Mouse (Mus musculus) Patski (cell line): ENCODE data around the gene Lrp6. TPM values are rescaled to one million over a fixed set of nuclear protein-coding genes. Genes with fewer than 3 reads are reported as not detected.

Source experiments
- ATAC-seq: fragments of 100-300 bp; one replicate; pipeline ENCODE4 v1.8.0; 2021
- CTCF ChIA-PET: fragments of 350-600 bp; sonication (Branson Sonifier 250); formaldehyde crosslinking; loops from one replicate; lab custom pipeline; 2022; ENCODE audit warnings: inconsistent platforms; lab: Charles Lee
- POLR2A ChIA-PET: fragments of 350-600 bp; sonication (Branson Sonifier 250); formaldehyde crosslinking; loops from one replicate; lab custom pipeline; 2022; ENCODE audit warnings: antibody characterized with exemption, inconsistent platforms; lab: Charles Lee
- DNase-seq: peaks from one replicate; pipeline ENCODE4 v3.0.0-alpha.2; 2011; ENCODE audit warnings: low read depth, low spot score
- H3K27me3 ChIP-seq: fragments of 371-371 bp; one replicate; pipeline ENCODE4 v1.5.1; 2021
- CTCF ChIP-seq: fragments of 100-300 bp; IDR thresholded peaks from one replicate; pipeline ENCODE4 v1.5.1; 2021
- in situ Hi-C: fragments of 300-500 bp; cut with MboI; formaldehyde crosslinking; loops from 3 replicates; pipeline ENCODE4 v1.11.1; 2018; ENCODE audit warnings: low pct_unique_long_range_greater_than_20kb, mixed read lengths
- polyA plus RNA-seq: library from polyadenylated mRNA; unstranded; gene quantifications from one replicate; pipeline ENCODE4 v1.2.3, GENCODE M21; 2021

Lrp6 gene
- polyA plus RNA-seq, 1 experiment from 2014 or later, result 36.2 TPM

DNA sequence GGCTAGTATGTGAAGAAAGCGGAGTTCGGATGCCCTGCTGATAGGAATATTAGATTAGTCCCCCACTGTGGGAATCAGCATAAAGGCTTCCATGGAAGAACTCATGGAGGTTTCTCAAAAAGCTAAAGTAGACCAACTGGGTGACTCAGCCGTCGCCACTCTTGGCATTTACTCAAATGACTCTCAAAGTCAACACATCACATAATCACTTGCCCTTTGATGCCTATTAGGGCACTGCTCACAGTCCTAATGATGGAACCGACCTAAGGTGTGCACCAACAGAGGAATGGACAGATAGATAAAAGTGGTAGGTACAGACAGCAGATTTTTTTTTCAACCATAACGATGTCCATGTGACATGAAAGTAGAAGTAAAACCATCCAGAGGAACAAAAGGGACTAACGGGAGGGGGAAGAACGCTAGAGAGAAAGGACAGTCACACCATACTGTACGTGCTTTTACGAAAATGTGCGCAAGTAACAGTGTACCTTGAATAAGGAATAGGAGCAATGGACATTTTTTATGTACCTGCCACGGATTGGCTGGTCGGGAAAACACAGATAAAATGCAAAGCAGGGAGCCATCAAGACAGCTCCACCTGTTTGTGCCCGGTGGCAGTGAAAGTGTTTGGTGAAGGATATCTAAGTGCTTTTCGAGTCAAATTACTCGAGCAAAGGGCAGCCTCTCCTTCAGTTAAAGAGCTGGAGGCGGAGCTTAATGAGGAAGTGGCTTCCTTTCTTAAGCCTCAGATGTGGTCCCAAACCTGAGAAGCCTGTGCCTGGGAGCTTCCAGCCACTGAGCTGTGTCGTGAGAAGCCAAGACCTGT, 152.8 kb downstream of the Lrp6 start:
- POLR2A ChIA-PET, result no interaction called here
- in situ Hi-C loops, result no loop called here
- no peak for ATAC-seq

GRCm38 (mm10) chr6:134407226-134407625, 159.5 kb downstream of the Lrp6 start:
- DNase-seq, result peak; percentile 59
- no peak for TF ChIP-seq CTCF
- CTCF ChIA-PET, result interaction anchor here (1.7 kb wide), 1 partner anchor 10 kb away, joined by 4 read pairs; no protein-coding TSS in a partner anchor
- no peaks in the 10 kb centered on the region for H3K27me3 ChIP-seq
- POLR2A ChIA-PET, result interaction anchor here (1.5 kb wide), 1 partner anchor 14 kb away, joined by 3 read pairs; no protein-coding TSS in a partner anchor
- ATAC-seq, result peak; percentile 85
- in situ Hi-C loops, result no loop called here

More for the DNA sequence above, 152.8 kb downstream of the Lrp6 start:
- TF ChIP-seq CTCF, result no peak
- H3K27me3 ChIP-seq, result no peaks in the 10 kb centered on the region
- CTCF ChIA-PET, result interaction anchor here (1.7 kb wide), 1 partner anchor 10 kb away, joined by 3 read pairs; no protein-coding TSS in a partner anchor
- DNase-seq, result no peak

DNA sequence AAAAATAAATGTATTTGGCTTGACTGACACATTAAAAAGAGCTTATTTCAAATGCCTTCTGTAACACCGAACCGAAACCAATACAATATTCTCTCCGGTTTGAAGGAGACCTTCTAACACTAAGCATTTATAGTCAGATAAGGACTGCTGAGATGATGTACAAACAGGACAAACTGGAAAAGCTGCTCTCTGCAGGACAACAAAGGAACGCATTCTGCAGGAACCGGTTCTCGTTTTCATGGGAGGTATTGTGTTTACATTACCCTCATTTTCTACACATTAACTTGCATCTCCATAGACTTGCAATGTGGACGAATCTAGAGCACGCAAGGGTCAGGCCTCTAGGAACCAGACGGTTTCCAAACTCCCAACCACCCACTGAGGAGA, 163.1 kb downstream of the Lrp6 start:
- H3K27me3 ChIP-seq, result no peaks in the 10 kb centered on the region
- ChIA-PET POLR2A (no interaction called here), CTCF (interaction anchor here (1.0 kb wide), 1 partner anchor 11 kb away, joined by 3 read pairs; no protein-coding TSS in a partner anchor)
- in situ Hi-C loops, result no loop called here
- no peak for DNase-seq
- ATAC-seq, result no peak
- no peak for TF ChIP-seq CTCF

GRCm38 (mm10) chr6:134402914-134403683, 163.7 kb downstream of the Lrp6 start:
- ChIA-PET CTCF (interaction anchor here (1.0 kb wide), 1 partner anchor 12 kb away, joined by 3 read pairs; no protein-coding TSS in a partner anchor), POLR2A (no interaction called here)
- ATAC-seq, result no peak

More at GRCm38 (mm10) chr6:134402914-134403683, 163.7 kb downstream of the Lrp6 start:
- TF ChIP-seq CTCF, result peak; percentile 66
- in situ Hi-C loops, result no loop called here
- H3K27me3 ChIP-seq, result no peaks in the 10 kb centered on the region
- DNase-seq, result no peak

Other genes starting within 250 kb of the Lrp6 start
- gene Bcl2l14, start 170.6 kb downstream of the Lrp6 start, polyA plus RNA-seq, result not detected
- gene Mansc1, start 65.5 kb upstream of the Lrp6 start, polyA plus RNA-seq, result not detected
- 15.4 TPM for gene Borcs5, start 72.5 kb upstream of the Lrp6 start, polyA plus RNA-seq
- 43.7 TPM for gene Dusp16, start 225.7 kb upstream of the Lrp6 start, polyA plus RNA-seq